Comparison of ENCODE assay signal across 8 mouse cellular contexts in the genomic region with DNA sequence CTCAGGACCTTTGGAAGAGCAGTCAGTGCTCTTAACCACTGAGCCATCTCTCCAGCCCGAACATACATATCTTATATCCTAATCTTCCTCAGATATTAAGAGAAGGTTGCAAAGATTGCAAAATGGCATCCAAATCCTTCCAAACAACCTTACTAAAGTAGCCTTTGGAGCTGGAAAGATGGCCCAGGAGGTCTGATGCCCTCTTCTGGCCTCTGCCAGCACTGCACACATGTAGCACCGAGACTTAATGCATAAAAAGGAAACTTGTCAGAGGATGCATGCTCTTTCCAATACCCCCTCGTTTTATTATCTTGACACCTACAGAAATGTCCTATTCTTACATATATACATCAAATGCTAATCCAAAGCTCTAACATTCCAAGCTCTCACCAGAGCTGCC. TPM values are rescaled to one million over a fixed set of nuclear protein-coding genes. Genes with fewer than 3 reads are reported as not detected.
DNase-seq lines count a peak whose midpoint lies in the region; ATAC-seq lines count a peak whose summit lies in the region.

No protein-coding gene starts in this region.

- peak; percentile 14 to 21 for DNase-seq in cerebellum, postnatal 36 days
- no peak for DNase-seq in cerebellum, adult 11 months
- DNase-seq in left cerebral cortex, postnatal 4 days, result peak; percentile 25
- no peak for DNase-seq in left cerebral cortex, adult 8-10 months (ENCODE audit: low spot score in 2 of 2)
- peak; percentile 43 for DNase-seq in adrenal gland, postnatal 25 days
- DNase-seq in lung, postnatal 36 days, result peak; percentile 68
- no peak for DNase-seq in c-Kit-positive CD71-positive TER-119-positive erythroid progenitor cells, embryonic 14.5 days (ENCODE audit: low spot score)

- intact Hi-C loops in left cerebral cortex, postnatal 4 days (cut with DNase I), result no loop called here

- no peak for ATAC-seq in frontal cortex, adult (ENCODE audit: low TSS enrichment)

RNA-seq across cellular contexts. Expression of gene Nxpe5, which starts 2.3 kb away (rescaled TPM):
- total RNA-seq in left cerebral cortex, postnatal 4 days (2021), result under 1 TPM in 1 of 2 experiments, not detected in 1; 0.20 TPM
- under 1 TPM in 3 of 4 experiments, not detected in 1; 0.19 to 0.23 (median 0.22) TPM for total RNA-seq in left cerebral cortex, adult 8-10 months (2022)
- 0.30 TPM in 1 of 2 replicates, not detected in the other for total RNA-seq in adrenal gland, postnatal 25 days (2021)

RNA-seq across cellular contexts. Expression of gene Lamtor4, which starts 27.3 kb away (rescaled TPM):
- 10 to 100 TPM; 53.1 to 60.1 TPM for total RNA-seq in left cerebral cortex, postnatal 4 days (2021)
- total RNA-seq in left cerebral cortex, adult 8-10 months (2022), result 10 to 100 TPM; 50.8 to 61.6 (median 55.1) TPM
- total RNA-seq in adrenal gland, postnatal 25 days (2021), result 79.7 and 96.6 TPM in 2 replicates

RNA-seq across cellular contexts. Expression of gene Mblac1, which starts 33.9 kb away (rescaled TPM):
- 10 to 100 TPM in 1 of 2 experiments, 1 to 10 TPM in 1; 7.9 to 10.4 TPM for total RNA-seq in left cerebral cortex, postnatal 4 days (2021)
- 1 to 10 TPM; 7.4 to 9.1 (median 8.5) TPM for total RNA-seq in left cerebral cortex, adult 8-10 months (2022)
- total RNA-seq in adrenal gland, postnatal 25 days (2021), result 9.4 and 12.1 TPM in 2 replicates

RNA-seq across cellular contexts. Expression of gene BC037034, which starts 35.8 kb away (rescaled TPM):
- total RNA-seq in left cerebral cortex, postnatal 4 days (2021), result 10 to 100 TPM; 90.0 to 98.2 TPM
- 10 to 100 TPM; 60.5 to 70.0 (median 66.1) TPM for total RNA-seq in left cerebral cortex, adult 8-10 months (2022)
- total RNA-seq in adrenal gland, postnatal 25 days (2021), result 31.6 and 38.4 TPM in 2 replicates

RNA-seq across cellular contexts. Expression of gene Cnpy4, which starts 40.7 kb away (rescaled TPM):
- 10 to 100 TPM; 17.1 to 18.4 TPM for total RNA-seq in left cerebral cortex, postnatal 4 days (2021)
- 10 to 100 TPM; 11.7 to 14.7 (median 12.5) TPM for total RNA-seq in left cerebral cortex, adult 8-10 months (2022)
- total RNA-seq in adrenal gland, postnatal 25 days (2021), result 21.6 and 25.5 TPM in 2 replicates

Comparison
In these comparisons a context has a peak if more than half of its experiments do, and no peak if none do; other contexts are left out.
1. DNase-seq: peak in cerebellum, postnatal 36 days (2 of 2), left cerebral cortex, postnatal 4 days (single experiment), adrenal gland, postnatal 25 days (single experiment) and lung, postnatal 36 days (single experiment); none in cerebellum, adult 11 months (single experiment), left cerebral cortex, adult 8-10 months (0 of 2) and c-Kit-positive CD71-positive TER-119-positive erythroid progenitor cells, embryonic 14.5 days (single experiment).